Mouse (Mus musculus): Measurements from ENCODE around the gene Sele.
"Not testable (repeated sequence)": the region's sequence is repeated elsewhere in the genome, so short reads cannot be mapped to it uniquely, and the experiment has no call there.

DNA sequence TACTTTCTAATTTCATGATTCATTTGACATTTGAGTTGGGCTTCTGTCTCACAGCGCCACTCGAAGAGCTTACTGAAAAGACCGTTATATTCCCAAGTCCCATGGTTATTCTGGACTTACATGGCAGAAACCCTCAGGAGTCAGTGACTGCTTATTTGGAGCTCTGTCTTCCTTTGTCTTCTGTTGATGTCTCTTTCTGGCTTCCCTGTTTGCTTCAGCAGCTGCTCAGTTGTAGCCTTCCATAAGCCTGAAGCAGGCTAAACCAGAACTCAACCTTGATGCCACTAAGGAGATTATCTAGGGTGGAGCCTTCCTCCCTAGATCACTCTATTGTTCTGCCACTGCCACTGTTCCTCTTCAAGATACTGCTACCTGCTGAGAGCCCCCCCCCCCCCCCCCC is 27.3 kb upstream of the Sele start:
- not testable (repeated sequence) for TF ChIP-seq CTCF (IDR thresholded peaks at IDR 0.05); POLR2A (IDR thresholded peaks at IDR 0.05; ENCODE audit: insufficient read depth, low read depth, low read length); EP300 (IDR thresholded peaks at IDR 0.05; ENCODE audit: insufficient read depth, low read depth, low read length)

All from heart, adult 2 months (tissue).